Mouse (Mus musculus) kidney, adult 11 months (tissue): ENCODE measurements at regions not wholly inside any gene's neighbourhood (a gene's known extent, or its start where the extent isn't known, plus 50 kb on each side); places are given as distances from the start of the nearest gene placed in this dataset.

Experiments
- DNase-seq: peaks from one replicate; pipeline ENCODE4 v3.0.0; 2022

DNA sequence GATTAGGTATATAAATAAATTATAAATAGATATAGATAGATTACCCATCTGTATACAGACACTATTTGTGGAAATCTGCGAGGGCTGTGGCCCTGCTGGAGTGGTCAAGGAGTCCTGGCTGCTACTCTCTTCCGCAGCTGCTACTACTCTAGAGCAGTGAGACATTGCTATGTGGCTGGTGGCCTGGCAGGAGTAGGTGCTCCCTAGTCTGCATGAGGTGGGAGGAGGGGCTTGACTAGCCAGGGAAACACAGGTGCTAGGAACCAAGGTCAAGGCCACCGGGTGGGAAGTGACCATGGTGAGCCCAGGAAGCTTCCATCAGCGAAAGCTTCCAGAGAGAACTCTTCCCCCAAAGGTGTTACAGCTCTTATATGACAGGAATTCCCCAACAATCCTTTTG, 100.3 kb downstream of the Dyrk2 start:
- DNase-seq, result no peak

DNA sequence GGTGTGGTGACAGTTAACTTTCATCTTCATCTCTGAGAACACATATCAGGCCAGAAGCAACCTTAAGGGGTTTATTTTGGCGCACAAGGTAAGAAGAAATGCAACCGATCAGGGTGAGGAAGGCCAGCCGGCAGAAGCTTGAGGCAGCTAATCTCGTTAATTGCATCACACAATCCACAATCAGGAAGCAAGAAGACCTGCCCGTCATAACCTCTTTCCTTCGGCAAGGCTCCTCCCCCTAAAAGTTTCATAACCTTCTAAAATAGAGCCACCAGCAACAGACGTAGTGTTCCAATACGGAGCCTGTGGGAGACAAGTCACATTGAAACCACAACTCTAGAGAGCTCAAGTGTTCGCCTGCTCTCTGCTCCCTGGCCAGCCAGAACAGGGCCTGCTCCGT, 91.4 kb downstream of the Dyrk2 start:
- no peak for DNase-seq

DNA sequence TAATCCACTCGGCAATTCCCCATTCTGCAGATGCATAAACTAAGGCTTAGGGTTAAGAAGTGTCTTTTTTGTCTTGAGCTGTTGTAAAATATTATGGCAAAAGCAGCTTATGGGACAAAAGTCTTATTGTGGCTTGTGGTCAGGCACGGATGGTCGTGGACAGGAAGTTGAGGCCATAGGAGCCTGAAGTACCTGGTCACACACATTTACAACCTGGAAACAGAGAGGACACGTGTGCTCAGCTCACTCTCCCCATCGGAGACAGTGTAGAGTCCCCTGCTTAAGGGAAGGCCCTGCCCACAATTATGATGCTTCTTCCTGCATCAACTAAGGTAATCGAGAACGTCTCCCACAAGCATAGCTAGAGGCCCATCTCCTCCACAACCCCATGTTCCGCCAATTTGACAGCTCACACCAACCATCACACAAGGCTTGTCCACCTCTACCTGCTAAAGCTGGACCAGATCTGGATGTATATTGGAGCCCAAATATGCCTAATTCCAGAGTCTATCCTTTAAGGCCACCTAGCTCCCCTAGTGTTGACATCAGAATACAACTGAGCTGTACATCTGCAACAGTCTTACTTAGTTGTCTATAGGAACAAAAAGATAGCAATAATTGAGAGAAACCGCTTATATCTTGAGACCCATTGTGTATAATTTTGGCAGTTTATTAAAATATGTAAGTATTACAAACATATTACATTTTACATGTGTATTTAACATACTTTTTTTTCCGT, 89.0 kb downstream of the Dyrk2 start:
- no peak for DNase-seq

GRCm38 (mm10) chr10:118781811-118782232, 88.2 kb downstream of the Dyrk2 start:
- no peak for DNase-seq

DNA sequence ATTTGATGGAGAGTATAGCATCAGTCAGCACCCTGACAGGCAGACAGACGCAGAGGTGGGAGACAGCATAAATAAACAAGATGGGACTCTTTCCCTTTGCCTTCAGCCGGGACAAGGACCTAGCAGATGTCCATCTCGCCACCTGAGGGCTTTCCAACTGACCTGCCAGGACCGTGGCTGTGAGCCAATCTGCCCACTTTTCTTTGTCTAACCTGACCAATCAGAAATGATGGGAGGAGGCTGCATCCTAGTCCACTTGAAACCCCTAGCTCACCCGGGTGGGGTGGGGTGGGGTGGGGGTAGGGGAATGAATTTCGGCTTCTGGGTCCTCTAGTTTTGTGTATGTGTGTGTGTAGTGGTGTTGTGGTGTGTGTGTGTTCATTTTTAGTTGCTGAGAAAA, 87.4 kb downstream of the Dyrk2 start:
- no peak for DNase-seq

- no peak for DNase-seq
These were observed 82.7 kb downstream of the Dyrk2 start for GRCm38 (mm10) chr10:118787280-118787690.

- no peak for DNase-seq
These were observed 77.5 kb downstream of the Dyrk2 start for GRCm38 (mm10) chr10:118792352-118793100.

DNA sequence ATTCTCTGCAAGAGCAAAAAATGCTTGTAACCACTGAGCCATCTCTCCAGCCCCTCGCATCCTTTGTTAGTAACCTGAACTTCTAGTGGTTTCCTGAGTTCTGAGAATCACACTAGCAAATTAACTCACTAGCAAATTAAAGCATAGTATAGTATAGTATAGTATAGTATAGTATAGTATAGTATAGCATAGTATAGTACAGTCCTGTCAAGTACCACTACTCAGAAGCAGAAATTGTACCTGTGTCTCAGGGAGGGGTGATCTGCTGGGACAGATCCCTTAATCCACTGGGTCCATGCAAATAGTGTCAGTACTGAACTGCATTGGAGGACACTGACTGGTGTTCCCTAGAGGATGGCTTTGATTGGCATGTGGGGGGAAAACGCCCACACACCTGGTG, 76.2 kb downstream of the Dyrk2 start:
- DNase-seq, result no peak

GRCm38 (mm10) chr10:118794395-118795060, 75.5 kb downstream of the Dyrk2 start:
- DNase-seq, result no peak

GRCm38 (mm10) chr10:118795061-118795407, 75.0 kb downstream of the Dyrk2 start:
- DNase-seq, result no peak

- DNase-seq, result no peak
These were observed 73.5 kb downstream of the Dyrk2 start for GRCm38 (mm10) chr10:118796512-118796911.

DNA sequence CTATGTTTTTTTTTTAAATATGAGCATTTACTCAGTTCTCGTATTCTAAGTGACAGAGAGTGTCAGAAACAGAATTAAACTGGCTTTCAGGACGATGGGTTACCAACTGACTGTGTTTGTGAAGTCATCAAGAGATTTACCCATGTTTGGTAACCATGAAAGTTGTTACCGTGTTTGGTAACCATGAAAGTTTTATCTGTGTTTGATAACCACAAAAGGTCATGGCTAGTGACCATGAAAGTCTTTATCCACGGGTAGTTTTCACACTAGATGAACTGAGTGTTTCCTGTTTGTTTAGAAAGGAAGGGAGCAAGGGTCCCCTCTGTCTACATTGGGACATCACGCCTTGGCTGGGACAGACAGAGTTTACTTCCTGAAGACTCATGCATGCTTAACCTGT, 72.8 kb downstream of the Dyrk2 start:
- DNase-seq, result no peak

DNA sequence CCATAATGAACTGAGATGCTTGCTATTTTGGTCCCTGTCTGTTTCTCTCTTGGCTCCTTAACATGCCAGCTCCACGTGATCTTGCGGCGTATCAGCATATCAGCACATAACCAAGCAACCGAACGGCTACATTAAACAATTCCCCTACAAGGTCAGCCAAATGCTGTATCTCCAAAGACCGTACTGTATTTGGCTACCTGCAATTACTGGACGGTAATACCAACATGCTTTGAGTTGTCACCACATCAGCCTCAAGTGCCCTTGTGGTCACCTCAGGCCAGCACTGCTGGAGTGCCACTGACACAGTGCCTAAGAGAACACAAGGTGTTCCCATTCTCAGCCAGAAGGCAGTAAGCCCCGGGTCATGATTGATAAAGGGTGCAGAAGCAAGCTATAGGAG, 70.2 kb downstream of the Dyrk2 start:
- no peak for DNase-seq

DNA sequence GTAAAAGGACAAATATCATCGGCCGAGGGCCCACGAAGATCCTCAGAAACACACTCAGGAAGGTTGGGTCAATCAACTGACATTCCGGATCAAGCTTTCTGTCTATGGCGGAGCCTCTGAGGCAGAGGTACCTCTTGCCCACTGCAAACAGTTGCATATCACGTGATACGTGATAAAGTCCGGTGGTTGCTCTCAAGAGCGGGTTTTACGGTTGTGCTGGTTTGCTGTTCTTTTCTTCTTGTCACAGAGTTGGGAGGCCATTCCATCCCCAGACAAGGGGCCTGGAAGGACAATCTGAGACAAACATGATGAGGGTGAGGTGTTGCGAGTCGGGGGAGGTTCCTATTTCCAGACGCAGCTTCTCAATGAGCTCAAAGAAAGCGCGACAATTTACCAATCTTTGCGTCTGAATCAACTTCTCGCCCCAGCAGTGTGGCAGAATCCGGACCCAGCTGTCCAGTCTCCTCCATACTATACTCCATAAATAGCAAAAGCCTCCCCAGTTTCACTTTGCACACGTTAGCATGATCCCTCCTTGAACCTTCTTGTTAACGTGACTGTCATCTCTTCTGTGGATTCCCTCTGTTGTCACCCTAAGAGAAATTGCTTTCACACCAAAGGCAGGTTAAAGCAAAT, 66.0 kb downstream of the Dyrk2 start:
- no peak for DNase-seq

GRCm38 (mm10) chr10:118804574-118804973, 65.4 kb downstream of the Dyrk2 start:
- peak; percentile 17 for DNase-seq
